Mouse (Mus musculus): Measurements from ENCODE around the gene Wnt3. TPM values are rescaled to one million over a fixed set of nuclear protein-coding genes. Genes with fewer than 3 reads are reported as not detected.

Gene Wnt3
- polyA plus RNA-seq, 1 experiment from 2014 or later = 5.1 TPM

DNA sequence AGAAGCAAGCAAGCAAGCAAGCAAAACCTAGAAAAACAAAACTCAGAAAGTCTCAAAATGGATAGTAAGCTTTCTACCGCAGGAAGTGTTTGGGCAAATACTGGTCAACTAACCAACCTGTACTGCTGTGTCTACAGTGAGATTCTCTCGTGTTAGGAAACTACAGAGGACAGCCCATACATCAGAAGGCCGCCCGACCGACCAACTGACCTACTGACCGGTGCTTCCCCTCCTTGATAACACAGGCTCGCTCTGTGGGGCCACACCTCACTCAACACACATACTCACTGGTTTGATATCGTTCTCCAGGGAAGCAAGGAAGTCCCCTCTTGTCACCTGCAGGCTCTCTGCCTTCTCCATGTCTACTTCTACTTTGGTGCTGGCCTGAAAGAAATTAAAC is 89.0 kb downstream of the Wnt3 start:
- Histone ChIP-seq H3K9ac (ENCODE audit: low read length) (no peak overlapping the region), H3K4me3 (ENCODE audit: low read depth, low read length) (no peak overlapping the region), H3K4me2 (ENCODE audit: low read depth, severe bottlenecking) (no peak overlapping the region), H3K9me3 (ENCODE audit: control insufficient read depth, low read length) (no peaks in the 10 kb centered on the region), H3K4me1 (ENCODE audit: control insufficient read depth, insufficient read depth, low read length) (no peaks in the 10 kb centered on the region), H3K27me3 (ENCODE audit: control insufficient read depth, insufficient read depth, low read length) (no peaks in the 10 kb centered on the region), H3K27ac (replicated peaks; ENCODE audit: low read depth, low read length) (no peak overlapping the region), H3K36me3 (ENCODE audit: control insufficient read depth, insufficient read depth, low read length) (no peaks in the 10 kb centered on the region)
- ATAC-seq (ENCODE audit: insufficient number of reproducible peaks, low FRiP score, low TSS enrichment, low read depth) = no peak
- DNase-seq (ENCODE audit: low spot score) = no peak
- WGBS = 85% methylated on average over 8 of the region's 8 CpGs

- no peak overlapping the region for H3K4me3 ChIP-seq (ENCODE audit: low read depth, low read length)
- DNase-seq (ENCODE audit: low spot score) (no peak), ATAC-seq (ENCODE audit: insufficient number of reproducible peaks, low FRiP score, low TSS enrichment, low read depth) (no peak)
- H3K9ac ChIP-seq (ENCODE audit: low read length) = no peak overlapping the region
- H3K36me3 ChIP-seq (ENCODE audit: control insufficient read depth, insufficient read depth, low read length) = no peaks in the 10 kb centered on the region
- no peaks in the 10 kb centered on the region for H3K27me3 ChIP-seq (ENCODE audit: control insufficient read depth, insufficient read depth, low read length)
- no peaks in the 10 kb centered on the region for H3K4me1 ChIP-seq (ENCODE audit: control insufficient read depth, insufficient read depth, low read length)
- no peak overlapping the region for H3K4me2 ChIP-seq (ENCODE audit: low read depth, severe bottlenecking)
- H3K9me3 ChIP-seq (ENCODE audit: control insufficient read depth, low read length) = no peaks in the 10 kb centered on the region
- no peak overlapping the region for H3K27ac ChIP-seq (replicated peaks; ENCODE audit: low read depth, low read length)
- WGBS = 91% methylated on average over 4 of the region's 4 CpGs
These were observed 90.5 kb downstream of the Wnt3 start for GRCm38 (mm10) chr11:103864486-103864885.

DNA sequence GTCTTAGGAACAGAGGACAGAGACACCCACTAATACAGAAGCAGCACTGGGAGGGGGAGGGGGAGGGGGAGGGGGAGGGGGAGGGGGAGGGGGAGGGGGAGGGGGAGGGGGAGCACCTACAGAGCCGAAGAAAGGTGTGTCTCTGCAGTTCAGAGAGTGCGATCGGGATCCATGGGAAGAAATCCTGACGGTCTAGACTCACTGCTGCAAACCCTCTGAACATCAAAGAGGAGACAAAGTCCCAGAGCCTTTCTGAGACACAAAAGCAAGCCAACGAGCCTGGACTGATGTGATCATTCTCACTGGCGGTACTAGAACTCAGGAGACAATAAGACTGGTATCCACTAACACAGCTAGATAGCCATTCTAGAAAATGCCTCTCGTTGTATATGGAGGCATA is 91.4 kb downstream of the Wnt3 start:
- H3K36me3 ChIP-seq (ENCODE audit: control insufficient read depth, insufficient read depth, low read length) = no peaks in the 10 kb centered on the region
- DNase-seq (ENCODE audit: low spot score) (no peak), ATAC-seq (ENCODE audit: insufficient number of reproducible peaks, low FRiP score, low TSS enrichment, low read depth) (no peak)
- no peak overlapping the region for H3K4me3 ChIP-seq (ENCODE audit: low read depth, low read length)
- no peaks in the 10 kb centered on the region for H3K4me1 ChIP-seq (ENCODE audit: control insufficient read depth, insufficient read depth, low read length)
- no peak overlapping the region for H3K27ac ChIP-seq (replicated peaks; ENCODE audit: low read depth, low read length)
- H3K9me3 ChIP-seq (ENCODE audit: control insufficient read depth, low read length) = no peaks in the 10 kb centered on the region
- H3K9ac ChIP-seq (ENCODE audit: low read length) = no peak overlapping the region
- H3K4me2 ChIP-seq (ENCODE audit: low read depth, severe bottlenecking) = no peak overlapping the region
- 75% methylated on average over 7 of the region's 7 CpGs for WGBS
- H3K27me3 ChIP-seq (ENCODE audit: control insufficient read depth, insufficient read depth, low read length) = no peaks in the 10 kb centered on the region

Other genes with a start within 250 kb of the Wnt3 start
- gene Gm884, start 153.0 kb upstream of the Wnt3 start, polyA plus RNA-seq (2014; fragmentation: Nextera tagmentation; extraction: Ambion mirVana) = not detected in 2 replicates
- not detected in 2 replicates for gene Lyzl6, start 135.3 kb upstream of the Wnt3 start, polyA plus RNA-seq (2014; fragmentation: Nextera tagmentation; extraction: Ambion mirVana)
- gene Rprml, start 124.6 kb upstream of the Wnt3 start, polyA plus RNA-seq (2014; fragmentation: Nextera tagmentation; extraction: Ambion mirVana) = not detected in 2 replicates
- gene Gosr2, start 76.3 kb upstream of the Wnt3 start, polyA plus RNA-seq (2014; fragmentation: Nextera tagmentation; extraction: Ambion mirVana) = 83.2 and 86.7 TPM in 2 replicates
- 0.73 and 1.0 TPM in 2 replicates for gene Wnt9b, start 24.3 kb upstream of the Wnt3 start, polyA plus RNA-seq (2014; fragmentation: Nextera tagmentation; extraction: Ambion mirVana)
- 46.3 and 51.2 TPM in 2 replicates for gene Nsf, start 179.9 kb downstream of the Wnt3 start, polyA plus RNA-seq (2014; fragmentation: Nextera tagmentation; extraction: Ambion mirVana)
- gene Arf2, start 192.6 kb downstream of the Wnt3 start, polyA plus RNA-seq (2014; fragmentation: Nextera tagmentation; extraction: Ambion mirVana) = 77.4 and 82.0 TPM in 2 replicates